Mouse (Mus musculus): ENCODE data around the gene Gprc5a.

DNA sequence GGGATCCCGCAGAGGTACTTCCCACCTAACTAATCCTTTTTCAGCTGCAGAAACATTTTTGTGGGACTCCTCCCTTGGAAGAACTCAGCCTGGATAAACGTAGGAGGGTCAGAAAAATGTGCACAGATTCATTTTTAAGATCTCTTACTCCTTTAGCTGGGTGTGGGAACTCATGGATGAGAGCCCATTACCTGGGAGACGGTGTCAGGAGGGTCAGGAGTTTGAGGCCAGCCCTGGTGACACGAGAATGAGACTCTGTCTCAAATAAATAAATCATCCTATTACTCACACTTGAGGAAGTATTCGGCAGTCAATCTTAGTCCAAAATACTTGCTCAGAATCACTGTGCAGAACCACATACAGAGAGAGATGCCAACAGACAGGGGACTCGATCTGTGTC, 4.4 kb downstream of the Gprc5a start:
- TF ChIP-seq CTCF (IDR thresholded peaks at IDR 0.05; ENCODE audit: low read depth): no peak
- TF ChIP-seq EP300 (optimal IDR thresholded peaks at IDR 0.05): no peak
